In the genomic region with DNA sequence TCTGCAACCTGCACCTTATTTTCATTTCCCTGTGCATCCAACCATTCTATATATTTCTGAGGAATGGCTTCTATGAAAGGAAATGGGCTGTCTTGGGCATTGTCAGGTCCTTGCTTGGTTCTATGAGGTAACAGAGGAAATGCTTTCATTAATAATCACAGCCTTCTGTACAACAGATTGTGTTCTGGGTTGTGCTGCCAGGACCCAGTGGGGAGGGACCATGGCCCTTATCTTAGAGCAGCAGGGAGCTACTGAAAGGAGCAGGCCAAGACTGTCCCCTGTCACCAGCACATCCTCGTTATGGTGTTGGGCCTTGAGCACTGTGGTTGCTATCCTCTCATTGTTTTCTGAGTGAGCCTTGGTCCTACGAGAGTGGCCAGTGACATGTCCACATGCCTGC, we compare ENCODE assay signal across 28 mouse cellular contexts. TPM values are rescaled to one million over a fixed set of nuclear protein-coding genes. Genes with fewer than 3 reads are reported as not detected.
DNase-seq lines count a peak whose midpoint lies in the region; ATAC-seq and TF ChIP-seq lines count a peak whose summit lies in the region.
"Had no signal": no experiment of that assay in that cellular context is flagged by ENCODE, and none has a peak within 500 bp of the region (broad histone marks: within the 10 kb centered on the region; RNA-seq: fewer than 3 reads in every experiment).

No protein-coding gene starts in this region.

- no peak for DNase-seq in heart, postnatal 0 days (ENCODE audit: low spot score)
- no peak for DNase-seq in heart, postnatal 10 days
- DNase-seq in brain, adult 2 months (ENCODE audit: low read depth, low spot score) = peak; percentile 96
- DNase-seq in cerebellum, adult 2 months = peak; percentile 94 to 97
- DNase-seq in cerebellum, postnatal 25 days = peak; percentile 93 to 94
- DNase-seq in embryo, embryonic 9.5 days (ENCODE audit: extremely low spot score) = no peak
- DNase-seq in embryonic facial prominence, embryonic 10.5 days (ENCODE audit: low spot score) = no peak
- DNase-seq: gastrocnemius, adult 2 months; heart, postnatal 4 days; kidney, adult 18-20 months; layer of hippocampus, adult 9-11 months; liver; lung, postnatal 36 days; midbrain, embryonic 14.5 days; right cerebral cortex, postnatal 25 days; spleen, adult 18-20 months had no signal

- ATAC-seq in heart, postnatal 0 days (ENCODE audit: insufficient read depth, low read depth) = 0 out of 2 replicates have a peak, but pooled peaks have one; percentile 31
- ATAC-seq: inflammation-experienced regulatory T-cells, adult 6 months had no signal

- H3K4me3 ChIP-seq in heart, postnatal 0 days (ENCODE audit: low read depth, low read length) = no peak overlapping the region
- H3K4me3 ChIP-seq in cerebellum, adult 2 months (replicated peaks; ENCODE audit: insufficient read depth, low read depth, low read length) = no peak overlapping the region
- H3K4me3 ChIP-seq in embryonic facial prominence, embryonic 10.5 days = no peak overlapping the region
- H3K4me3 ChIP-seq: embryonic facial prominence, embryonic 13.5 days; erythroblast, embryonic 14.5 days; forebrain, embryonic 12.5 days; gastrocnemius, adult 2 months; left cerebral cortex, adult 2 months; limb, embryonic 10.5 days; liver, embryonic 15.5 days had no signal

- no peak overlapping the region for H3K9ac ChIP-seq in heart, postnatal 0 days (replicated peaks; ENCODE audit: low read depth, low read length)
- H3K9ac ChIP-seq: embryonic facial prominence, embryonic 13.5 days; forebrain, embryonic 12.5 days; hindbrain, embryonic 14.5 days; liver, embryonic 15.5 days had no signal

- no peak overlapping the region for H3K27ac ChIP-seq in heart, postnatal 0 days (ENCODE audit: low read depth)
- H3K27ac ChIP-seq in cerebellum, adult 2 months (ENCODE audit: insufficient read depth, low read length) = peak overlapping the region; percentile 38; the same call in 1 of the 2 replicates
- H3K27ac ChIP-seq in embryonic facial prominence, embryonic 10.5 days (replicated peaks) = no peak overlapping the region
- H3K27ac ChIP-seq: embryonic facial prominence, embryonic 13.5 days; forebrain, embryonic 12.5 days; gastrocnemius, adult 2 months; hindbrain, embryonic 14.5 days; kidney, postnatal 0 days; left cerebral cortex, adult 2 months; limb, embryonic 10.5 days; liver, embryonic 15.5 days had no signal

- no peak for TF ChIP-seq CTCF in heart, postnatal 0 days (IDR thresholded peaks at IDR 0.05; ENCODE audit: low read depth)
- TF ChIP-seq CTCF in cerebellum, adult 2 months (IDR thresholded peaks at IDR 0.05; ENCODE audit: borderline replicate concordance, insufficient read depth, low read depth, low read length) = no peak

- peaks cover 7% of the 10 kb centered on the region; the same call in 1 of the 2 replicates for H3K4me1 ChIP-seq in heart, postnatal 0 days (ENCODE audit: control insufficient read depth, insufficient read depth)
- H3K4me1 ChIP-seq in cerebellum, adult 2 months (ENCODE audit: control insufficient read depth, insufficient read depth, low read length) = peaks cover 67% of the 10 kb centered on the region
- peaks cover 11% of the 10 kb centered on the region for H3K4me1 ChIP-seq in embryonic facial prominence, embryonic 10.5 days
- H3K4me1 ChIP-seq: liver, embryonic 15.5 days had no signal

- H3K27me3 ChIP-seq in heart, postnatal 0 days (ENCODE audit: control insufficient read depth, insufficient read depth, low read length) = no peaks in the 10 kb centered on the region
- H3K27me3 ChIP-seq in cerebellum, adult 2 months (ENCODE audit: control insufficient read depth, insufficient read depth, low read length) = no peaks in the 10 kb centered on the region
- no peaks in the 10 kb centered on the region for H3K27me3 ChIP-seq in embryonic facial prominence, embryonic 10.5 days (replicated peaks; ENCODE audit: low read depth, poor library complexity, severe bottlenecking)
- H3K27me3 ChIP-seq: CH12.LX; embryonic facial prominence, embryonic 13.5 days; forebrain, embryonic 12.5 days; liver, embryonic 15.5 days had no signal

- H3K9me3 ChIP-seq in heart, postnatal 0 days (replicated peaks; ENCODE audit: control insufficient read depth, low read length) = no peaks in the 10 kb centered on the region
- no peaks in the 10 kb centered on the region for H3K9me3 ChIP-seq in embryonic facial prominence, embryonic 10.5 days
- H3K9me3 ChIP-seq: embryonic facial prominence, embryonic 13.5 days; forebrain, embryonic 12.5 days; G1E; limb, embryonic 10.5 days; liver, embryonic 15.5 days had no signal

- intact Hi-C loops in heart, postnatal 10 days (cut with DNase I) = no loop called here

- TF ChIP-seq POLR2A in cerebellum, adult 2 months (IDR thresholded peaks at IDR 0.05; ENCODE audit: borderline replicate concordance, insufficient read depth, low read length) = no peak

- TF ChIP-seq EP300 in heart, postnatal 0 days (IDR thresholded peaks at IDR 0.05; ENCODE audit: low read depth) = no peak

- no peaks in the 10 kb centered on the region for H3K36me3 ChIP-seq in heart, postnatal 0 days (replicated peaks; ENCODE audit: control insufficient read depth, insufficient read depth, low read length)
- H3K36me3 ChIP-seq in embryonic facial prominence, embryonic 10.5 days (replicated peaks) = no peaks in the 10 kb centered on the region
- H3K36me3 ChIP-seq: embryonic facial prominence, embryonic 13.5 days; forebrain, embryonic 12.5 days; G1E; limb, embryonic 10.5 days; liver, embryonic 15.5 days had no signal

- 39% methylated on average over 2 of the region's 2 CpGs for WGBS in heart, postnatal 0 days
- WGBS in cerebellum, adult 2 months = 4% methylated on average over 2 of the region's 2 CpGs
- WGBS in embryonic facial prominence, embryonic 10.5 days = 80% methylated on average over 2 of the region's 2 CpGs

- no peak overlapping the region for H3K4me2 ChIP-seq in heart, postnatal 0 days (ENCODE audit: low read depth, low read length)
- H3K4me2 ChIP-seq: embryonic facial prominence, embryonic 13.5 days; forebrain, embryonic 12.5 days; hindbrain, embryonic 14.5 days; liver, embryonic 15.5 days had no signal

RNA-seq across cellular contexts. Expression of gene Vsnl1, which starts 40.9 kb away (rescaled TPM):
- 1.6 and 6.9 TPM in 2 replicates for total RNA-seq in heart, postnatal 0 days (2014; rRNA removed; ENCODE audit: low replicate concordance)
- polyA plus RNA-seq in heart, postnatal 0 days (2015; fragmentation: Nextera tagmentation; extraction: Ambion mirVana) = 2.9 and 5.5 TPM in 2 replicates
- 1 to 10 TPM in 1 of 2 experiments, under 1 TPM in 1; 0.45 to 1.8 TPM for total RNA-seq in heart, postnatal 10 days (2021)
- 510 and 543 TPM in 2 replicates for polyA plus RNA-seq in cerebellum, adult 2 months (2012; rRNA removed)
- 0.54 and 0.70 TPM in 2 replicates for polyA plus RNA-seq in embryonic facial prominence, embryonic 10.5 days (2016; fragmentation: Nextera tagmentation; extraction: Ambion mirVana)
- total RNA-seq: CH12.LX; gastrocnemius, adult 2 months; megakaryocyte-erythroid progenitor cell, adult 5-6 weeks had no signal
- polyA plus RNA-seq: erythroblast, embryonic 14.5 days; G1E; inflammation-experienced regulatory T-cells, adult 6 months had no signal

Comparison
In these comparisons a context has a peak if more than half of its experiments do, and no peak if none do; other contexts are left out.
1. DNase-seq: peak in brain, adult 2 months (single experiment), cerebellum, adult 2 months (2 of 2) and cerebellum, postnatal 25 days (2 of 2); none in heart, postnatal 0 days (single experiment), heart, postnatal 10 days (0 of 2), embryo, embryonic 9.5 days (single experiment) and embryonic facial prominence, embryonic 10.5 days (single experiment).
2. RNA of gene Vsnl1, which starts 40.9 kb away (polyA plus RNA-seq): 510 to 543 TPM in cerebellum, adult 2 months; 2.9 to 5.5 TPM in heart, postnatal 0 days and 0.54 to 0.70 TPM in embryonic facial prominence, embryonic 10.5 days; every median in the first group is over 10 times any median in the second.